Mouse (Mus musculus): ENCODE measurements around the gene Cyp4f39. TPM values are rescaled to one million over a fixed set of nuclear protein-coding genes. Genes with fewer than 3 reads are reported as not detected.

Gene Cyp4f39
- not detected for polyA plus RNA-seq (2015; fragmentation: Illumina TruSeq; extraction: RNeasy Lipid Tissue Mini Kit (QIAGEN cat#74804); ENCODE audit: low read depth, low replicate concordance)

GRCm38 (mm10) chr17:32452482-32452881 is at the start of gene Cyp4f39:
Gene Cyp4f39 (plus strand): TSS chr17:32452723.

GRCm38 (mm10) chr17:32403417-32403816 is 49.1 kb upstream of the Cyp4f39 start, which contains the start of gene Rasal3:
Gene Rasal3 (minus strand): TSS chr17:32403583.

GRCm38 (mm10) chr17:32424034-32424433 is 28.5 kb upstream of the Cyp4f39 start, which contains the start of gene Pglyrp2:
Gene Pglyrp2 (minus strand): TSS chr17:32424167.

GRCm38 (mm10) chr17:32505851-32506728 is 53.6 kb downstream of the Cyp4f39 start, which contains the start of gene Cyp4f17:
Gene Cyp4f17 (plus strand): TSS chr17:32506050.

GRCm38 (mm10) chr17:32536051-32536866 is 83.7 kb downstream of the Cyp4f39 start, which contains the start of gene Cyp4f16:
Gene Cyp4f16 (plus strand): TSS chr17:32536558.

Other genes starting within 250 kb of the Cyp4f39 start
- gene Brd4, start 168.0 kb upstream of the Cyp4f39 start, polyA plus RNA-seq (2015; fragmentation: Illumina TruSeq; extraction: RNeasy Lipid Tissue Mini Kit (QIAGEN cat#74804); ENCODE audit: low read depth, low replicate concordance) = 49.3 TPM
- 65.8 TPM for gene Akap8, start 131.5 kb upstream of the Cyp4f39 start, polyA plus RNA-seq (2015; fragmentation: Illumina TruSeq; extraction: RNeasy Lipid Tissue Mini Kit (QIAGEN cat#74804); ENCODE audit: low read depth, low replicate concordance)
- gene Akap8l, start 102.1 kb upstream of the Cyp4f39 start, polyA plus RNA-seq (2015; fragmentation: Illumina TruSeq; extraction: RNeasy Lipid Tissue Mini Kit (QIAGEN cat#74804); ENCODE audit: low read depth, low replicate concordance) = 154 TPM
- 24.6 TPM for gene Wiz, start 63.3 kb upstream of the Cyp4f39 start, polyA plus RNA-seq (2015; fragmentation: Illumina TruSeq; extraction: RNeasy Lipid Tissue Mini Kit (QIAGEN cat#74804); ENCODE audit: low read depth, low replicate concordance)
- 3.5 TPM for gene Rasal3, start 49.1 kb upstream of the Cyp4f39 start, polyA plus RNA-seq (2015; fragmentation: Illumina TruSeq; extraction: RNeasy Lipid Tissue Mini Kit (QIAGEN cat#74804); ENCODE audit: low read depth, low replicate concordance)
- not detected for gene Pglyrp2, start 28.6 kb upstream of the Cyp4f39 start, polyA plus RNA-seq (2015; fragmentation: Illumina TruSeq; extraction: RNeasy Lipid Tissue Mini Kit (QIAGEN cat#74804); ENCODE audit: low read depth, low replicate concordance)
- gene Cyp4f17, start 53.3 kb downstream of the Cyp4f39 start, polyA plus RNA-seq (2015; fragmentation: Illumina TruSeq; extraction: RNeasy Lipid Tissue Mini Kit (QIAGEN cat#74804); ENCODE audit: low read depth, low replicate concordance) = 4.3 TPM
- 5.4 TPM for gene Cyp4f16, start 83.8 kb downstream of the Cyp4f39 start, polyA plus RNA-seq (2015; fragmentation: Illumina TruSeq; extraction: RNeasy Lipid Tissue Mini Kit (QIAGEN cat#74804); ENCODE audit: low read depth, low replicate concordance)
- not detected for gene Cyp4f37, start 168.6 kb downstream of the Cyp4f39 start, polyA plus RNA-seq (2015; fragmentation: Illumina TruSeq; extraction: RNeasy Lipid Tissue Mini Kit (QIAGEN cat#74804); ENCODE audit: low read depth, low replicate concordance)
- not detected for gene Cyp4f40, start 206.2 kb downstream of the Cyp4f39 start, polyA plus RNA-seq (2015; fragmentation: Illumina TruSeq; extraction: RNeasy Lipid Tissue Mini Kit (QIAGEN cat#74804); ENCODE audit: low read depth, low replicate concordance)
- gene Cyp4f15, start 232.9 kb downstream of the Cyp4f39 start, polyA plus RNA-seq (2015; fragmentation: Illumina TruSeq; extraction: RNeasy Lipid Tissue Mini Kit (QIAGEN cat#74804); ENCODE audit: low read depth, low replicate concordance) = 21.3 TPM